Mouse (Mus musculus) brain, adult 2 months (tissue): ENCODE results near the gene Fgfr2.
A peak's percentile ranks its signal among the peaks of the same experiment; 100 is the strongest.

ENCODE experiments used
- DNase-seq: peaks from one replicate; pipeline ENCODE4 v3.0.0; 2011; ENCODE audit warnings: low read depth, low spot score

Gene Fgfr2

DNA sequence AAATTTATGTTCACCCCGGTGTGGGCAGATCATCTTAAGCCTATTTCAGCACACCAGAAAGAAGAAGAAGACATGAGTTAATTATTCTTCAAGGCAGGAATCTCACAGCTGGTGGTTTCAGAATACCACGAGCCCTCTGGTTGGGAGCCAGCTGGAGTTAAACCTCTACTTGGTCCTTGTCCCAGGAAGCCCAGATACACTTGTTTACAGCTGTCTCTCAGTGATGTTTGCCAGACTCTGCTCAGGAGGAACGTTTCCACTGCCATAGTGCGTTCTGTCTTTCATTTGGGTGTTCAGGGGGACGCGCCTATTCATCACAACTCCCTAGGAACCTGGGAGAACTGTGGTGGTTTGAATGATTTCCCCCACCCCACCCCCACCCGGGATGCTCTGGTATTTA, 2163.3 kb downstream of the Fgfr2 start:
- DNase-seq = peak; percentile 71

DNA sequence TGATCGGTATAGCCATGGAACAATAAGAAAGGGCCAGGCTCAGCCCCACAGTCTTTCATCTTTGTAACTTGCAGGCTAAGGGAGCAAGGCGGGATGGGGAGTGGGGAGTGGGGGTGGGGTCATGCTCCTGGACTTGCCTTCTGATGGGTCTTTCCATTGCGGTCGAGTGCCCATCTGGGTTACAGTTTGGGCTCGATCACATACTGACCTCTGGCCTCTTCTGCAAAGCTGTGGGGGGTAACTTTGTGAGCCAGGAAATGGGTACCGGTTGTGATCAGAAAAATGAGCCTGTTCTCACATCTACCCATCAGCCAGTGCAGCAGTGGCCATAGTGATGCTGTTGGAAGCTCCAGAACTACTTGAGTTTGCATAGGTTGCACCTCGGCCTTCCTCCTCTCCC, 2164.6 kb downstream of the Fgfr2 start:
- no peak for DNase-seq

DNA sequence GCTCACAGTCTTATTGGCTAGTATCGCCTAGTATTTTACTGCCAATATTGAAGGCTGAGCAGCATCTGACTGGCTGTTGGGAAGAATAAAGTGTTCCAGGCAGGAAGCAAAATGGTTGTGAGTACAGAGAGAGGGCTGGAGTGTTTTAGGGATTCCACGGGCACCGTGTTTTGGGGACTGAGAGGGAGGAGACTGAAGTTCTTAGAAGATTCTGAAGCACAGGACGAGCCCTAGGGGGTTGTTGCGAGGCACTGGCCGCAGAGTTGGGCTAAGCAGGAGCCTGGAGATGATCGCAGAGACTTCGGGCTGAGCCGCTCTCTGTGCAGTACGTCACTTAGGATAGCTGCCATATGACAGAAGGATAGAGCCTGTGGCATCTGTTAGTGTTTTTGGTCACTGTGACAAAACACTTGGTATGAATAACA, 2169.0 kb downstream of the Fgfr2 start:
- DNase-seq = peak; percentile 48

DNA sequence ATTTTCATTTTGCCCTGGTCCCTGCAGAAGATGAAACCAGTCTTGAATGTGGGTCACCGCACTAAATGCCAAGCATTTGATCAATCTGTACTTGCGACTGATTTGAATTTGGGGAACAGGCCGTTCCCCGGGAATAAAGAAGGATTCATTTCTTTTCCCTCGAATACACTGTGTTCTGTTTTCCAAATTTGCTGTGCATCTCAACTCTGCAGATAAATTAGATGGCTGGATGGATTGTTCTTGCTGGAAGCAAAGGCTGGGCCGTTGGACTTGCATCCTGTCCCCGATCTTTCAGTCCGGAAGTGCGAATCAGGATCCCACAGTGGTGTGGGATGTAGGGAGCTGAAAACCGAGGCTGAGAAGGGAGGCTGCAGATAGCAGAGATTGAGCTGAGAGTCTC, 2169.8 kb downstream of the Fgfr2 start:
- peak; percentile 57 for DNase-seq

DNA sequence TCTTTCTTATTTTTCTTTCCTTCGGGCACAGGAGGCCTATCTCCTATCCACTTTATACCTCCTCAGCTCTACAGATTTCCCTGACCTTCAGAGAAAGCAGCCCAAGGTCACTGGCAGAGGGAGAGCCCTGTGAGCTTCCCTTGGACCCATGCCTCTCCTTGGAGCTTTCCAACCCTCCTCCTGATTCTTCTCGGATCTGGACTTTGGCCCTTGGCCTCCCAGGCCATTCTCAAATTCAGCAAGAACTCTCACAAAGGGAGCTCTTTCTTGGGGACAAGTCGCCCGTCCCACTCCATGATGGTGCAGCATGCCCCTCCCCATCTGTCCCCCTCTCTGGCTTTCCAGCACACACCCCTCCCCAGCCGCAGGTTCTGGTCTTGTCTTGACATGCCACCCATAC, 2172.1 kb downstream of the Fgfr2 start:
- no peak for DNase-seq

DNA sequence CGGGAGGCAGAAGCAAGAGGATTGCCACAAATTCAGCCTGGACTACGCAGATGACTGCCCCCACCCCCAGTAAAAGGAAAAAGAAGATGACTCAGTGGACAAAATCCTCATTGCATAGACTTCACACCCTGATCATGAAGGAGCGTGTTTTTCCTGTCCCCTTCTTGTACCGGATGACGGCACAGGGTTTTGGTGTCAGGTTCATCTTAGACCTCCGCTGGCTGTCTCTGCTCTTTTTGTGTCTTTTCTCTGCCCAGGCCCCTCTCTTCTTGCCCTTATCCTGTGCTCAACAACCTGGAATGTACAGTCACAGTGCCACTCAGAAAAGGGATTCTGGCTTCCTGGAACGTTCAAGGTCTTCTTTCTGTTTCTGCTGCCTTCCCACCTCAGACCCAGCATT, 2172.7 kb downstream of the Fgfr2 start:
- no peak for DNase-seq

DNA sequence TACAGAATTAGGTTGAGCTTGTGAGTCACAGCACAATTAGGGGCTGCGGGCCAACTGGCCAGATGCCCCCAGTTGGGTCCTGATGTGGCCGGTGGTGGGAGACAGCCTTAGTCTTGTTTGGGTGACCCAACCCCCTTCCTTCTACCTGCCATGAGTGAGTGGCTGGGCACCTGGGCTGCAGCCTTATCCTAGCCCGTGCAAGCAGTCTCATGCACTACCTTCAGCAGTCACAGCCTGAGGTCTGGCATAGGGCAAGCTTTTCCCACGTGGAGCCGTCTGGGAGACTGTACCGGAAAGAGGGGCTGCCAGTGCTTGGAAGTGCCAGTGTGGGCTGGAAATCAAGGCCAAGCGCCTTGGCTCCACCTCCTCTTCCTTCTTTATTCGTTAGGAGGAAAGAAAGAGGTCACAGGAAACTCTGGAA, 2173.8 kb downstream of the Fgfr2 start:
- DNase-seq = peak; percentile 71

DNA sequence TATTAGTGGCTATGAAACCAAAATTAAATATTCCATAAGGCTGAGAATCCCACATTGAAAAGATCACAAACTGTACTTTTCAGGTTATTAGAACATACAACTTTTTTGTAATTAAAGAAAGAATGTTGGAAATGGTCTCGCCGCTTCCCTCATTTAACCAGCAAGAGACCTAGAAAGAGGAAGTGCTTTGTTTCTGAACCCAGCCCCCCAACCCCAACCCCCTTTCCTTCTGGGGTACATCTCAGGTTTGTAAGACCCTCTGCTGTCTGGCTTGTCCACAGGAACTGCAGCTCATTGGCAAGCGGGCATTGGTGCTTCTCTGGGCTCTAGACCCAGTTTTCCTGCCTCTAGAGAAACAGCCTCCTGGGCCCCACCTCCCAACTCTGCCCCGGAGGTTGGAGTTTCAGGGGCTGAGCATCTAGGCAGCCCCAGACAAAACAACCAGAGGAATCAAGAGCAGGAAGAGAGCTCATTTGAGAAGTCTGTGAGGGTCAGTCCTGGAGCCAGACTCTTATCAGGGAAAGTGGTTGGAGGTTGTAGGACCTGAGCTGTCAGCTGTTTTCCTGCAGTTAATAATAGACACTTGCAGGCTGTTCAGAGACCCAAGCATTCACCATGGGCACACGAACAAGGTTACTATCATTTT, 2174.5 kb downstream of the Fgfr2 start:
- no peak for DNase-seq

DNA sequence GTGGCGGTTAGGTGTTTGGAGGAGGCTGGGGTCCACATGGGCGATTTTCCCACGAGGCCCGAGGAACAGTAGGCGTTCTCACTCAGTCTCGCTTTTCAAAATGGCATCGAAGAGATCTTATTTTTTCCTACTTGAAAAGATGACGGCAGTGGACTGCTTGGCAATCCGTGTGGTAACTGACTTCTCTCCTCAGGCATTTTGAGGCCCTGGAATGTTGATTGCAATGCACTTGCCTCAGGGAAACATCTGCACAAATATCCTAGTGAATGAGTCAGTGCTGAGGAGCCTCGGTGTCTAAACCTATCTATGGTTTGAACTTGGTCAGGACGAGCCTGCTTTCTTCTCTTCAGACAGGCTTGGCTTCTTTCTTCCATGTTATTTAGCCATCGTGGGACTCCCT, 2176.8 kb downstream of the Fgfr2 start:
- peak; percentile 13 for DNase-seq

DNA sequence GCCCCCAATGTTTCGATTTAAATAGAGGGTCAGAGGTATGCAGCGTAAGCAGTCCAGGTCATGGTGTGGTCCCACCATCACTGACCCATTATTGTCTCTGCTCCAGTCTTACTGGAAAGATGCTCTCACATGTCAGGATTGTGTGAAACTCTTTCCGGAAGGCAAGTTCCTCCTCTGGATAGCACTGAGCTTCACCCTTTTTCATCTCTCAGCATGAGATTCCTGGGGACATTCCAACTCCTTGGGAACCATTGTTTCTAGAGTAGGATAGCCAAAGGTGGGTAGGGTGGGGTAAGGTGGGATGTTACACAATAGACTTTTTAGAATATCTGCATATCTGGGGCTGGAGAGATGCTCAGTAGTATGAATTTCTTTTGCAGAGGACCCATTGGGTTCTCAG, 2177.4 kb downstream of the Fgfr2 start:
- no peak for DNase-seq

DNA sequence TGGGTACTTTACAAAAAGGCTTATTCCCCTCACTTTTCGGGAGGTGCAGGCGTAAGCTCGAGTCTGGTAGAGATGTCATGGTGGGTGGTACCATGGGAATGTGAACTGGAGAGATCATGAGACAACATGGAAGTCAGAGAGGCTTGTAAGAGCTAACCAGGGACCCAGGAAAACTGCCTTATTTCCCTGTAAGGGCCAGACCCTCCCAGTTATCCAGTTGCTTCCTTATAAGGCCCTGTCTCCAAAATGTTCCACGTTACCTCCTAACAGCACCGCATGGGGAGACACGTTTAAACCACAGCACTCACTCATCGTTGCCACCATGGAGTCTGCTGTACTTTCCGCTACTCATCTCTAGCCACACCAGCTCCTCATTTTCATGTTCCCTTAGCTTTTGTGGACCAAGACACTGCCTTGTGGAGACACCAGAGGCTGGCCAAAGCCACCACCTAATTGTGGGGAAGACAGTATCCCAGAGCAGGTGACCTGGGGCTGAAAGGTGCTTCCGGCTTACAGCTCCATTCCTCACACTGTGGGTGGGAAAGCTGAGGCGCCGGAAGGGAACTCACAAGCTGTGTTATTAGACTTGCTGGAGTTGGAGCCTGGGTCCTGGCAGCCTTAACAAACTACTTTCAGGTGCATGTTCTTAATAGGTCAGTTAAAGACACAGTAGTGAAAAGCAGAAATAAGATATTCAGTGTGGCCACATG, 2178.2 kb downstream of the Fgfr2 start:
- no peak for DNase-seq

DNA sequence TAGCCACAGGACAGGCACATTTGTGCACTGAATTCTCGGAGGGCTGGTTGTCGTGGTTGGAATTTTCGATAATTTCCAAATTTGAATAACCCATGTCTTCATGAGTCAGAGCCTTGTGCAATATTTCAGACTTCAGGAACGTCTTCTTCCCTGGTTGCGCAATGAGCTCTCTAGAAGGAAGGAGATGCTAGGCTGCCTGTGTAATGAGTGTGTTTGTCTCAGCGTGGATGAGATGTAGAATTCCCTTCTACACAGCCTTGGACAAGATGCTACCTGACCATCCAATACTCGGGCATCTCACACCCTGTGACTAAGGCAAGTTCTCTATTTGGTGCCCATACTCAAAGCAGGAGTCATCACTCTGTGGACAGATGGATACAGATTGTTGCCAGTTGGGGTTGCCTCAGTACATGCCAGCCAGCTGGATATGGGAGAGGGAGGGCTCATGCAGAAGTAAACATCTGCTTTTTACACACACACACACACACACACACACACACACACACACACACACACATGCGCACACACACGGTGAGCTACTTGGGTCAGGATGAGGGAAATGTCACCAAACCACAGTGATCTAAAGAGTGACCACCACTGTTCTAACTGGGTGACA, 2179.8 kb downstream of the Fgfr2 start:
- peak; percentile 17 for DNase-seq

DNA sequence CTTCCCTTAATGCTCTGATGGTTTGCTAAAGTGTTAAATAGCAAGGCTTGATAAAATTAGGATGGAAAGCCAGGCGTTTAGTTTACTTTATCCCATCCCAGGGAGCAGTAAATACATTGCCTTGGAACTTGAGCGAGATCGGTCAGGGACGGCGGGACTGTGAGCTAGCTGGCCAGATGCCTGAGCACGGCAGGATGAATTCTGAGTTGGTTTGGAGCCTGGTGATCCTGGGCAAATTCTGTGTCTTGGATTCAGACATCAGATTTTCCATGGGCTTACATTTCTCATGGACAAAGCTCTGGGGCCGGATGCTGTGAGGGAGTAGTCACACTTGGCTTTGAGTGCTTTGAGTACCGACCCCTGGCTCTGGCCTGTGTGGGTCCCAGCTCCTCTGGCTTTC, 2182.4 kb downstream of the Fgfr2 start:
- DNase-seq = no peak

DNA sequence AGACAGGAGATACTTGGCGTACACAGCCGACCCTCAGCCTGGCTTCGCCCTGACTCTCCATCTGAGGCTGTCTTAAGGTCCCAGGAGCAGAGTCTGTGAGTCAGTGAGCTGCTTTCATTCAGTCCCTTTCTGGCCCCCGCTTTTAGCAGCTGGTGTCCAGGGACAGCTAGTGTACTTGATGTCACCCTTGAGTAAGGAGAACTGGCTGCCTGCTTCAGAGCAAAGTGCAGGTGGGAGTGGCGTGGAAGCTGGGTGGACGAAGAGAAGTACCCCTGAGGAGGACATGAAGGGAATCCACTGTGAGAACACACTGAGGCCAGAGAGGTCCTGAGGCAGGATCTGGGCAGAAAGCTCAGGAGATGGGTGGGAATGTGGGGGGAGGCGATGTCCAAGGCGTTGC, 2184.3 kb downstream of the Fgfr2 start:
- no peak for DNase-seq

DNA sequence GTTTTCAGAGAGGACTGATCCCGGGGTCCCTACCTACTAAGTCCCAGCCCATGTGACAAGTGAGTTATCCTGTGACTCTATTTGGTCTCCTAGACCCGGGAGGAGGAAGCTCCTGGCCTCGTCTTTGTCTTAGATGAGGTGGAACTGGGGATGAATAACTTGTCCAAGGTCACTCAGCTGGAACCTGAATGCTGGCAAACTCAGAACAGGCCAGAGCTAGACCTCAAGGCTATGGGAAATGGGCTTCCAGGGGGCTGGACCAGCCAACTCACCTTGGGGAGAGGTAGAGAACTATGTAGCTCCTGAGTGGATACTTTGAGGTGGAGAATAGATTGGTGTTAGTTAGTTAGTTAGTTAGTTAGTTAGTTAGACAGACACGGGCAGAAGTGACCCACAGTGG, 2185.1 kb downstream of the Fgfr2 start:
- no peak for DNase-seq

DNA sequence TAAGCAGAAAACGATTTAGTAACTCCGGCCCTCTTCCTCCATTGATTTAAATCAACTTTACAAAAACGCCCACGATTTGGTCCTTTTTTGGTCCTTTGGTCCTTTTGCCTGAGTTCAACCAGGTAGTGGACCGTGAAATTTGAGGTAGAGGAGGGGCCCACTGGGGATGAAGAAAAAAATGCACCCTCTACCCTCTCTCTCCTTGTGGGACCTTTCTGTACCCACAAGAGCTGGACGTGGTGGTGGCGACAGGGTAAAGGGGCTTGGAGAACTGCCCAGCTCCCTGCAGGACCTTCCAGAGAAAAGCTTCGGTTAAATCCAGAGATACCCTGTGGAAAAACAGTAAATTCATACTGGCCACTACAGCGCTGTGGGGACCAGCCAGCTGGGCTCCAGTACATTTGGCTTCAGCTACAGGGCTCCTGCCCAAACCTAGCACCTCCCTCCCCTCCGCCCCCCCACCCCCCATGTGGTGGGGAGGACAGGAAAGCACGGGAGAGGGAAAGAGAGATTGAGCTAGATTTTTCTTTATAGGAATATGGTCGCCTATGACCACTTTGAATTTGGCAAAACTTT, 2185.8 kb downstream of the Fgfr2 start:
- DNase-seq = no peak

DNA sequence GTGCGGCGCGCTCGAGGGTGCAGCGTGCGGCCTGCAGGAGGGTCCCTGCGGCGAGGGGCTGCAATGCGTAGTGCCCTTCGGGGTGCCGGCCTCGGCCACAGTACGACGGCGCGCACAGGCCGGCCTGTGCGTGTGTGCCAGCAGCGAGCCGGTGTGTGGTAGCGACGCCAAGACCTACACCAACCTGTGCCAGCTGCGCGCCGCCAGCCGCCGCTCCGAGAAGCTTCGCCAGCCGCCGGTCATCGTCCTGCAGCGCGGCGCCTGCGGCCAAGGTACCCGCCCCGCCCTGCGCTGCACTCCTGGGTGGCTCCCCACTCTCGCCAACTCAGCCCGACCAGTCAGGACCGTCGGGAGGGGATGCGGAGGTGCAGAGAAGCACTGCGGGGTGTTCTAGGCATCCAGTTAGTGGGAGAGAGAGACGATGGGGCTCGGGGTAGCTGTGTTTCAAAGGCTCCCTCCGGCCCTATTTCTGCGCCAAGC, 2186.6 kb downstream of the Fgfr2 start:
- DNase-seq = no peak

DNA sequence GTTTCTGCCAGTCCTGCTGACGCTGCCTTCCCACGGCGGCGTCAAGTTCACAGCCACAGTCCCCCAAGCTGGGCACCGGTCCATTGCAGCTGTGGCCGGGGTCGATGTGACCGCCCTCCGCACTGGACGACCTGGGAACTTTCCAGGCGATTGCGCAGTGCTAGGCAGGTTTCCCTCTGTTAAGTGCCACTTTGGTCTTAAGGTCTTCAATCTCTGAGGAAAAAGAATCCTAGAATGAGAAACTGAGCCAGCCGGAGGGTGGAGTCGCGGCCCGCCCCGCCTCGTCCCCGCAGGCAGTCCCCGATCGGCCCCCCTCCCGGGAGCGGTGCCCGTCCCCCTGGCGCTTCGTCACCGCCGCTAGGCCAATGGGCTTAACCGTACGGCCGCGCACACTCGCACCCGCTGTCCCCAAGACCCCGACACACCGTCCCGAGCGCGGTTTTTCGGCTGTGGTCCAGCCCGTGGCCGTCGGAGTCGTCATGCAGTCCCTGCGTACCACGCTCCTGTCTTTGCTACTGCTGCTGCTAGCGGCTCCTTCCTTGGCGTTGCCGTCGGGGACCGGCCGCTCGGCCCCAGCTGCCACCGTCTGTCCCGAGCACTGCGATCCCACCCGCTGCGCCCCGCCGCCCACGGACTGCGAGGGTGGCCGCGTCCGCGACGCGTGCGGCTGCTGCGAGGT, 2187.2 kb downstream of the Fgfr2 start, which contains the start of gene Htra1:
TSS of gene Htra1 (plus strand) at position 319 of the 679 bp plus-strand sequence.
- DNase-seq = peak; percentile 78

DNA sequence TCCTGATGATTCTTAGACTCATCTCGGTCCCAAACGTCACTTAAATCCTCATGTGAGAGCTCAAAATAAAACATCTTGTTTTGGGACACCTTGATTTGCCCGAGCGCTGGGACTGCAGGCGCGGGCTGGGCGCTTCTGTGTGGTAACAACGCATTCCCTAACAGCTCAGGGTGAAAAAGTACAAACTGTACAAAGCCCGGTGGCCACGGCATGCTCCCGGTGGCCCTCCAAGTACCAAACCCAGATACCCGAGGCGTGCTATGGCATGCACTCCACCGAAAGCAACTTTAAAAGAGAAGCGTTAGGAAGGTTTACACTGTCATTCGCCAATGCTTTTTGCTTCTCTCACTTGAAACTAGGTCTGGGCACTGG, 2187.7 kb downstream of the Fgfr2 start:
- DNase-seq = no peak

DNA sequence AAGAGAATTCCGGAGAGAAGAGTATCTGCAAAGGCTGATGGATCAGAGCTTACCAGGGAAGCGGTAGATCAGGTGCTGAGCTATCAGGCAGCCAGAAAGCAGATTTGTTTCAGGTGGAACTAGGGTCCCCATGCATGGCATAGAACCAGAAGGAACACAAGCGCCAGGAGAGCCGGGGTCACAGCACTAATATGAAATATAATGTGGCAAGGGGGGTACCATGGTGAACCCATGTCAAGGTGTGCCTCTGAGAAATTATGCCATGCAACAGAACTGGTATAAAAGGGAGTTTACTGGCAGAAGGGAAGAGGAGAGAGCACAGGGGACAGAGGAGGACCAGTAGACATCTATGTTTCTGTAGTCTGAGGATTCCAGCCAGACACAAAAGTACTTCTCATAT, 2188.5 kb downstream of the Fgfr2 start:
- no peak for DNase-seq

DNA sequence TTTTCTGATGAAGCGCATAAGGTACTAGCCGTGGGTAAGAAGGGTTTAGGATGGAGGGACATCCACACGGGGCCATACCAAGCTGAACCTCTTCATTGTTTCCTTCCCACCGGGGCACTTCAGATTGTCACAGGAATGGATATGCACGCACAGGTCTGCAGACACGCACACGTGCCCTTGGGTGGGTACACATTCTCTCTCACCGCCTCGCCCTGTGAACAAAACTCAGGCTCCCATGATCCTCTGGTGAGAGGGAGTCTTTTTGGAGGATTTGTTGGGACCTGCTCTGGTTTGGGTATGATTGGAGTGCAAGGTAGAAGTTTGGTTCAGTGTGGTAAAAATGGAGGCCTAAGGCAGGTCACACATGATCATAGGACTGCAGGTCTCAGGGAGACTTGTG, 2190.2 kb downstream of the Fgfr2 start:
- DNase-seq = no peak

DNA sequence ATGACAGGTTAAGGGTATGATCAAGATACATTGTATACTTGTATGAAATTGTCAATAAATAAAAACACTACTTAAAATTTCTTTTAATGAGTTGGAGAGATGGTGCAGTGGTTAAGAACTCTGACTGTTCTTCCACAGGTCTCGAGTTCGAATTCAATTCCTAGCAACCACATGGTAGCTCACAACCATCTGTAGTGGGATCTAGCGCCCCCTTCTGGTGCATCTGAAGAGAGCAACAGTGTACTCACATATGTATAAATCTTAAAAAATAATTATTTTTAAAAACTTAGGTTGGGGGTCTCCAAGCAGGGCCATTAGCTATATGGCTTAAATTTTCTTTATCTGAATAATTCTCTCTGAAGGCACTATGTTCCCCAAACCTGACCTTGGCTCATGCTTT, 2192.7 kb downstream of the Fgfr2 start:
- no peak for DNase-seq
